In the genomic region with DNA sequence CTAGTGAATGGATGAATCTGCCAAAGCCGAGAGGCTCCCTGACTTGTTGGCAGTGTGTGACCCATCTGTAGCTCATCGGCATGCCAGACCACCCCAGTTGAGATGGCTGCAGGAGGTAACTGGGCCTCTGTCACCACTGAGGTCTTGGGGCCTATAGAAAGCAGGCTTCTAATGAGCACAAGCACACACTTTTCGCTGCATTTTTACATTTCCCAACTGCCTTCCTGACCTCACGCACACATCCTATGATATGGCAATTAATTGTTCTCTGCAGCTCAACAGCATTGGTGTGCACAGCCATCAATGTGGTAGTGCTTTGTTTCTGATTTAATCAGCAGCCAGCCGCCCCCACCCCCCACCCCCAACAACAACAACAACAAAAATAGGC, we compare ENCODE assay signal across 8 mouse cellular contexts.
DNase-seq lines count a peak whose midpoint lies in the region; ATAC-seq and TF ChIP-seq lines count a peak whose summit lies in the region.

No protein-coding gene starts in this region.

- H3K27me3 ChIP-seq in kidney, adult 2 months (replicated peaks; ENCODE audit: control insufficient read depth, insufficient read depth, low read length) = no peaks in the 10 kb centered on the region
- H3K27me3 ChIP-seq in embryonic facial prominence, embryonic 14.5 days (replicated peaks; ENCODE audit: control insufficient read depth, insufficient read depth, low read length) = no peaks in the 10 kb centered on the region
- H3K27me3 ChIP-seq in hindbrain, embryonic 13.5 days = no peaks in the 10 kb centered on the region
- H3K27me3 ChIP-seq in midbrain, embryonic 14.5 days (ENCODE audit: control insufficient read depth, insufficient read depth, low read length) = no peaks in the 10 kb centered on the region

- ATAC-seq in embryonic facial prominence, embryonic 14.5 days (ENCODE audit: low read depth) = no peak
- peak; percentile 78 for ATAC-seq in hindbrain, embryonic 13.5 days (ENCODE audit: low FRiP score)
- peak; percentile 66 for ATAC-seq in midbrain, embryonic 14.5 days (ENCODE audit: low FRiP score, low TSS enrichment)

- no peaks in the 10 kb centered on the region for H3K9me3 ChIP-seq in embryonic facial prominence, embryonic 14.5 days (ENCODE audit: control insufficient read depth, low read length)
- no peaks in the 10 kb centered on the region for H3K9me3 ChIP-seq in hindbrain, embryonic 13.5 days
- H3K9me3 ChIP-seq in midbrain, embryonic 14.5 days (ENCODE audit: control insufficient read depth, low read length) = no peaks in the 10 kb centered on the region

- peak overlapping the region; percentile 39 for H3K4me2 ChIP-seq in embryonic facial prominence, embryonic 14.5 days (ENCODE audit: low read depth, low read length)
- H3K4me2 ChIP-seq in hindbrain, embryonic 13.5 days = peak overlapping the region; percentile 52
- peak overlapping the region; percentile 51 for H3K4me2 ChIP-seq in midbrain, embryonic 14.5 days (ENCODE audit: low read length)

- peak overlapping the region; percentile 19; the same call in 1 of the 2 replicates for H3K9ac ChIP-seq in embryonic facial prominence, embryonic 14.5 days (ENCODE audit: low read depth, low read length)
- H3K9ac ChIP-seq in hindbrain, embryonic 13.5 days = peak overlapping the region; percentile 58; the same call in 1 of the 2 replicates
- H3K9ac ChIP-seq in midbrain, embryonic 14.5 days (replicated peaks; ENCODE audit: low read length) = peak overlapping the region; percentile 42; the same call in 1 of the 2 replicates

- TF ChIP-seq CTCF in kidney, adult 2 months (conservative IDR thresholded peaks at IDR 0.05; ENCODE audit: insufficient read depth, insufficient read length, low read depth, low read length) = no peak

- peaks cover 9% of the 10 kb centered on the region for H3K4me1 ChIP-seq in kidney, adult 2 months (ENCODE audit: control insufficient read depth, insufficient read depth, low read length)
- H3K4me1 ChIP-seq in embryonic facial prominence, embryonic 14.5 days (ENCODE audit: control insufficient read depth, insufficient read depth, low read length) = peaks cover 28% of the 10 kb centered on the region
- H3K4me1 ChIP-seq in hindbrain, embryonic 13.5 days (replicated peaks) = peaks cover 33% of the 10 kb centered on the region
- H3K4me1 ChIP-seq in midbrain, embryonic 14.5 days (ENCODE audit: control insufficient read depth, insufficient read depth, low read length) = peaks cover 14% of the 10 kb centered on the region

- peak overlapping the region; percentile 65 for H3K27ac ChIP-seq in kidney, adult 2 months (ENCODE audit: insufficient read depth, low read depth, low read length)
- H3K27ac ChIP-seq in embryonic facial prominence, embryonic 14.5 days (replicated peaks; ENCODE audit: low read depth, low read length) = no peak overlapping the region
- peak overlapping the region; percentile 90 for H3K27ac ChIP-seq in hindbrain, embryonic 13.5 days
- peak overlapping the region; percentile 84 for H3K27ac ChIP-seq in midbrain, embryonic 14.5 days (replicated peaks; ENCODE audit: low read depth, low read length)

- H3K4me3 ChIP-seq in kidney, adult 2 months (ENCODE audit: insufficient read depth, low read depth, low read length) = no peak overlapping the region
- peak overlapping the region; percentile 13; the same call in 1 of the 2 replicates for H3K4me3 ChIP-seq in embryonic facial prominence, embryonic 14.5 days (ENCODE audit: low read depth, low read length)
- no peak overlapping the region for H3K4me3 ChIP-seq in hindbrain, embryonic 13.5 days
- no peak overlapping the region for H3K4me3 ChIP-seq in midbrain, embryonic 14.5 days (replicated peaks; ENCODE audit: low read depth, low read length)

- no peak for DNase-seq in kidney, adult 2 months
- DNase-seq in kidney, adult 18-20 months = no peak
- peak; percentile 33 for DNase-seq in embryonic facial prominence, embryonic 14.5 days (ENCODE audit: low spot score)
- no peak for DNase-seq in midbrain, embryonic 14.5 days
- no peak for DNase-seq in layer of hippocampus, adult 9-10 months (ENCODE audit: low spot score)
- no peak for DNase-seq in retina, embryonic 14.5 days (ENCODE audit: low spot score)
- DNase-seq in left cerebral cortex, adult 8-10 months (ENCODE audit: low spot score in 2 of 2) = no peak

- 50% methylated on average over 5 of the region's 5 CpGs for WGBS in kidney, adult 2 months
- WGBS in embryonic facial prominence, embryonic 14.5 days = 31% methylated on average over 5 of the region's 5 CpGs
- 9% methylated on average over 5 of the region's 5 CpGs for WGBS in hindbrain, embryonic 13.5 days
- 15% methylated on average over 5 of the region's 5 CpGs for WGBS in midbrain, embryonic 14.5 days

- no peaks in the 10 kb centered on the region for H3K36me3 ChIP-seq in kidney, adult 2 months (ENCODE audit: control insufficient read depth, insufficient read depth, low read length)
- H3K36me3 ChIP-seq in embryonic facial prominence, embryonic 14.5 days (ENCODE audit: control insufficient read depth, insufficient read depth, low read length) = no peaks in the 10 kb centered on the region
- H3K36me3 ChIP-seq in hindbrain, embryonic 13.5 days = no peaks in the 10 kb centered on the region
- no peaks in the 10 kb centered on the region for H3K36me3 ChIP-seq in midbrain, embryonic 14.5 days (ENCODE audit: control insufficient read depth, insufficient read depth, low read length)

- TF ChIP-seq POLR2A in kidney, adult 2 months (IDR thresholded peaks at IDR 0.05; ENCODE audit: low read depth, low read length) = no peak
